Mouse (Mus musculus): ENCODE results near the gene Lrif1. TPM values are rescaled to one million over a fixed set of nuclear protein-coding genes. Genes with fewer than 3 reads are reported as not detected.

Lrif1 gene
- 13.1 TPM for polyA plus RNA-seq (2014; fragmentation: Illumina TruSeq; extraction: RNeasy Lipid Tissue Mini Kit (QIAGEN cat#74804); ENCODE audit: insufficient read depth, low read depth, low replicate concordance)

DNA sequence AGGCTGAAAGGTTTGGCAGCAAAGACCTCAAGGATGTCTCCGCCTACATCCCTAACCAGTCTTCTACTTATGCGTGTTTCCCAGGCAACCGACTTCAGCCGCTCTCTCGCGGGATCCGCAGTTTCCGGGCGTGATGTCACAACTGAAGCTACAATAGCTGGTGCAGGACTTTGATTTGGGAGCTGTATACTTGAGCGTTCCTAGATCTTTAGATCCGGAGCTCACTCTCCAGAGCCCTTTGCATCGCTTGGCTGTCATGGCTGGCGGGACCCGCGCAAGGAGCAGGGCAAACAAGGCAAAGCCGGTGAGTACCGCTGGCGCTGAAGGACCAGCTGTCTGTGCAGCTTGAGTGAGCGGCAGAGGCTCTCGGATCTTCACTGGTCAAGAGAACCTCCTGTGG is at the start of gene Lrif1:
Lrif1 (plus strand) TSS at position 158 of the 400 bp plus-strand sequence.

Other genes with a start within 250 kb of the Lrif1 start
- gene Dennd2d, start 202.6 kb upstream of the Lrif1 start, polyA plus RNA-seq (2014; fragmentation: Illumina TruSeq; extraction: RNeasy Lipid Tissue Mini Kit (QIAGEN cat#74804); ENCODE audit: insufficient read depth, low read depth, low replicate concordance), result 12.2 TPM
- gene Dram2, start 137.2 kb upstream of the Lrif1 start, polyA plus RNA-seq (2014; fragmentation: Illumina TruSeq; extraction: RNeasy Lipid Tissue Mini Kit (QIAGEN cat#74804); ENCODE audit: insufficient read depth, low read depth, low replicate concordance), result 96.6 TPM
- gene Cept1, start 137.2 kb upstream of the Lrif1 start, polyA plus RNA-seq (2014; fragmentation: Illumina TruSeq; extraction: RNeasy Lipid Tissue Mini Kit (QIAGEN cat#74804); ENCODE audit: insufficient read depth, low read depth, low replicate concordance), result 59.8 TPM
- gene Cd53, start 105.2 kb downstream of the Lrif1 start, polyA plus RNA-seq (2014; fragmentation: Illumina TruSeq; extraction: RNeasy Lipid Tissue Mini Kit (QIAGEN cat#74804); ENCODE audit: insufficient read depth, low read depth, low replicate concordance), result 62.2 TPM
- gene Olfr266, start 141.3 kb downstream of the Lrif1 start, polyA plus RNA-seq (2014; fragmentation: Illumina TruSeq; extraction: RNeasy Lipid Tissue Mini Kit (QIAGEN cat#74804); ENCODE audit: insufficient read depth, low read depth, low replicate concordance), result not detected

All from lung, adult 10 weeks (tissue).